Mouse (Mus musculus): ENCODE data around the gene Sox15.
A peak's percentile ranks its signal among the peaks of the same experiment; 100 is the strongest.
"Not testable (repeated sequence)": the region's sequence is repeated elsewhere in the genome, so short reads cannot be mapped to it uniquely, and the experiment has no call there.

Gene Sox15

GRCm38 (mm10) chr11:69681314-69682208, 26.4 kb downstream of the Sox15 start, which contains the start of gene Senp3:
Senp3 (minus strand) TSS chr11:69682084.
- peak; percentile 98 to 99 for DNase-seq

- DNase-seq = no peak
Observed at GRCm38 (mm10) chr11:69682209-69682839, 27.2 kb downstream of the Sox15 start.

GRCm38 (mm10) chr11:69682840-69683533, 27.9 kb downstream of the Sox15 start:
- peak; percentile 95 for DNase-seq

- no peak for DNase-seq
Observed at GRCm38 (mm10) chr11:69683576-69683975, 28.5 kb downstream of the Sox15 start.

GRCm38 (mm10) chr11:69684128-69684745, 29.1 kb downstream of the Sox15 start:
- DNase-seq = no peak

GRCm38 (mm10) chr11:69684936-69685335, 29.8 kb downstream of the Sox15 start:
- DNase-seq = no peak

- peak; percentile 59 to 74 for DNase-seq
Observed at GRCm38 (mm10) chr11:69685526-69686148, 30.5 kb downstream of the Sox15 start, which contains the start of gene Tnfsf13. Tnfsf13 (minus strand) TSS chr11:69685784.

GRCm38 (mm10) chr11:69686377-69686776, 31.3 kb downstream of the Sox15 start:
- DNase-seq = peak; percentile 83 to 87

GRCm38 (mm10) chr11:69687061-69687460, 31.9 kb downstream of the Sox15 start:
- DNase-seq = no peak

GRCm38 (mm10) chr11:69689891-69690290, 34.8 kb downstream of the Sox15 start:
- DNase-seq = no peak

- no peak for DNase-seq
Observed at GRCm38 (mm10) chr11:69692196-69692811, 37.2 kb downstream of the Sox15 start.

GRCm38 (mm10) chr11:69692863-69693262, 37.7 kb downstream of the Sox15 start:
- peak in 1 of 2 experiments; percentile 61 for DNase-seq

- DNase-seq = peak in 1 of 2 experiments; percentile 22
Observed at GRCm38 (mm10) chr11:69693421-69693965, 38.4 kb downstream of the Sox15 start.

- DNase-seq = no peak
Observed at GRCm38 (mm10) chr11:69695046-69695360, 39.9 kb downstream of the Sox15 start.

GRCm38 (mm10) chr11:69695361-69696181, 40.5 kb downstream of the Sox15 start, which contains the start of the genes Tnfsf12 and Tnfsfm13:
Tnfsf12 (minus strand) TSS chr11:69695849.
Tnfsfm13 (minus strand) TSS chr11:69696098.
- peak; percentile 87 to 92 for DNase-seq

- DNase-seq = no peak
Observed at GRCm38 (mm10) chr11:69697396-69697795, 42.3 kb downstream of the Sox15 start.

- no peak for DNase-seq
Observed at GRCm38 (mm10) chr11:69698574-69698973, 43.5 kb downstream of the Sox15 start.

- no peak for DNase-seq
Observed at GRCm38 (mm10) chr11:69699595-69699994, 44.5 kb downstream of the Sox15 start.

- DNase-seq = not testable (repeated sequence)
Observed at GRCm38 (mm10) chr11:69702886-69703285, 47.8 kb downstream of the Sox15 start.

- DNase-seq = not testable (repeated sequence)
Observed at GRCm38 (mm10) chr11:69703381-69703780, 48.3 kb downstream of the Sox15 start.

Data from kidney, postnatal 4 days (tissue).